Mouse (Mus musculus): ENCODE measurements around the gene Elof1.

- no peak for TF ChIP-seq CTCF (IDR thresholded peaks at IDR 0.05; ENCODE audit: low read depth)
- no peak for TF ChIP-seq EP300 (IDR thresholded peaks at IDR 0.05; ENCODE audit: low read depth)
Measured at GRCm38 (mm10) chr9:22092746-22093145, 24.2 kb downstream of the Elof1 start.

All from liver, postnatal 0 days (tissue).